Mouse (Mus musculus): ENCODE results near the gene Ncbp2.
"Not testable (repeated sequence)": the region's sequence is repeated elsewhere in the genome, so short reads cannot be mapped to it uniquely, and the experiment has no call there.

Gene Ncbp2

DNA sequence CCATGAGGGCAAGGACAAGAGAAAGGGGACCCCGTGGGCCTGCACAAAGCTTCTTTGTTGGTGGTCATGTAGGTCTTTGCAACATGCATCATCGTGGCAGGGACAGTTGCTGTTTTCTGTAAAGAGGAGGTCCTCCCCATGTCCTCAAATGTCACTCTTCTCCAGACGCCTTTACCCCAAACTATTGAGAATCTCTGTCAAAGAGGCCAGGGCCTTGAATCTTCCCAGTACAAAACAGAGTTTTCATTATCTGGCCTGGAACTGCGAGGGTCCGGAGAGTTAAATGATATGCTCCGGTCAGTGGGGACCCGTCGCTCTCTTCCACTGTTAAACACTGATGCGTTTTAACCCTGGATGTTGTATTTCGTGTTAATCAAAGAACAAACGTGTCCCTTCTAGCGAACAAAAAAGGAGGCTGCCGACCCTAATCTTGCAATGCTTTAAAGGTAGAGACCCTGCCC, 13.7 kb upstream of the Ncbp2 start:
- DNase-seq (ENCODE audit: low spot score in 2 of 2) = no peak

- DNase-seq (ENCODE audit: low spot score in 2 of 2) = peak in 1 of 2 experiments; percentile 53
Measured at GRCm38 (mm10) chr16:31935091-31935979, 13.0 kb upstream of the Ncbp2 start.

GRCm38 (mm10) chr16:31936568-31936967, 11.7 kb upstream of the Ncbp2 start:
- no peak for DNase-seq (ENCODE audit: low spot score in 2 of 2)

DNA sequence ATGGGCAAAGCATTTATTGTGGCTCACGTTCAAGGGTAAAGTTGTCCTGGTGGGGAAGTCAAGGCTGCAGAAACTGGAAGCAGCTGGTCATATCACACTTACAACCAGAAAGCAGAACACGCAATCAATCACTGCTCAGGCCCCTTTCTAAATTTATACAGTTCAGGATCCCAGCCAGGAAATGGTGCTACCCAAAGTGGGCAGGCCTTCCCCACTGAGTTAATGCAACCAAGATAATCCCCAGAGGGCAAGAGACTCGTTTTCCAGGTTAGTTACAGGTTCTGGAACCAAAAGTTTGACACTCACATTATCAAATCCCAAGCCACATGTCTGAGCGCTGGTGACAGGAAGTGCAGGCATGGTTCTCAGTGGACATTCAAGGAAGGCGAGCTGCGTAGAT, 9.5 kb upstream of the Ncbp2 start:
- no peak for DNase-seq (ENCODE audit: low spot score in 2 of 2)

DNA sequence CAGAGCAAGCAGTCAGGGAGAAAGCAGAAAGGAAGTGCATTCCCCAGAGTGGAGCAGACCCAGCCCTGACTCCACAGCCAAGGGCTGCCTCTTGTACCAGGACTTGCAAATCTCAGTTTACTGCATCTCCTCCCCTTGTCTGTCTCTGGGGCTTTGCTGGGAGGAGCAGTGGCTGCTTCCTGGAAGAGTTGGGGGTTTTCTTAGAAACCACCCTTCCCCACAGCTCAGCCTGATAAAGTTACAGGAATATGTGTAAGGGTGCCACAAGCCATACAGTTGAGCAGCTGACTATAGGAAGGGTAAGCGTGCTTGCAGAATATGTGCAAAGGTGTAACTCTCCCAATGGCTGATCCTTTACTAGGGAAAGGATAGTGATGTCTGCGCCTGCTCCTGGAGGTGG, 7.7 kb upstream of the Ncbp2 start:
- DNase-seq (ENCODE audit: low spot score in 2 of 2) = no peak

GRCm38 (mm10) chr16:31943980-31944379, 4.3 kb upstream of the Ncbp2 start:
- DNase-seq (ENCODE audit: low spot score in 2 of 2) = peak in 1 of 2 experiments; percentile 88

GRCm38 (mm10) chr16:31944698-31945255, 3.5 kb upstream of the Ncbp2 start:
- no peak for DNase-seq (ENCODE audit: low spot score in 2 of 2)

- DNase-seq (ENCODE audit: low spot score in 2 of 2) = no peak
Measured at GRCm38 (mm10) chr16:31945372-31945771, 2.9 kb upstream of the Ncbp2 start.

- DNase-seq (ENCODE audit: low spot score in 2 of 2) = not testable (repeated sequence)
Measured at GRCm38 (mm10) chr16:31945986-31946385, 2.3 kb upstream of the Ncbp2 start.

GRCm38 (mm10) chr16:31947333-31947732, 980 bp upstream of the Ncbp2 start:
- no peak for DNase-seq (ENCODE audit: low spot score in 2 of 2)

DNA sequence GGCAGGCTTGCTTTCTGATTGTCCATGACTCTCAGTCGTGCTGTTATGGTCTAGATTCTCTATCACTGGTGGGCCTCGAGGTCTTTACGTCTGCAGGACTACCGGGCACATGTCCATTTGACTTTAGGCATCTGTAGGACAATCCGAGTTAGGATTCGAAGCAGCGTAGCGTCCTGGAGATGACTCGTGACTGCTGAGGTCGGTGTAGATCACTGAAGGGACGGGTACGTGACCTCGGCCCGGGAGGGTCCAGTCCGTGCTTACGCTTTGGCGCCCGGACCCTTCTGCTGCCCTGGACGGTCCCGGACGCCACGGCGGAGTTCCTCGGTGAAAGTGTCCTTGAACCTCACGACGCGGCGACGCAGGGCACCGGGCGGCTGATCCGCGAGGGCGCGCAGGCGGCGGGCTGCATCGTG, 404 bp upstream of the Ncbp2 start:
- DNase-seq (ENCODE audit: low spot score in 2 of 2) = peak in 1 of 2 experiments; percentile 46

DNA sequence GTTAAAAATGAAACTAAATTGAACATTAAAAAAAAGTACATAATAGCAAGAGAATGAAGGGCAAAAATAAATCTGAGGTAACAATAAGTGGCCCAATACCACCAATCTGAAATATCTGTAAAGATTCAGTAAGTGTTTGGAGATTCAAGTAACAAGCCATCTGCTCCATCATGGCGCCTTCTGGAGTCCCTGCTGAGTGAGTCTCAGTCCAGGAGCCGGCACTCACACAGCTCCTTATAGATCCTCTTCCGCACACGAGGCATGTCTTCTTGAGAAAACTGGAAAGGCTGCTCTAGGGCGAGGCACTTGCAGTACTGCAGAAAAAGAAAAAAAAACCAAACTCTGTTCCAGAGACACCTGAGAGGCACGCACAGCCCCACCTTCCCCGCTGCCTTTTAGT, 14.9 kb downstream of the Ncbp2 start:
- DNase-seq (ENCODE audit: low spot score in 2 of 2) = peak in 1 of 2 experiments; percentile 48

DNA sequence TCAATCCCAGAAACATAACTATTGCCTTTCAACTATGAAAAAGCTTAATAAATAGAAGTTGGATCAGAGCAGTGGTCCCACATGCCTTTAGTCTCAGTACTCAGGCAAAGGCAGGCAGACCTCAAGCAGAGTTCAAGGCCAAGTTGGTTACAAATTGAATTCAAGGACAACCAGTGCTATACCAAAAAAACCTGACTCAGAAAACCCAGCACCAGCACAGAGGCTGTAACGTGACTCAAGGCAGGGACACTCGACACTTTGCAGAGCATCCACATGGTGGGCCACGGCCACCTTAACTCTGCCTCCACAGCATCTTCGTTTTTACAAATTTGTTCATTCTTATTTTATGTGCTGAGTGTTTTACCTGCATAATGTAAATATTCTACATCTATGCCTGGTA, 26.9 kb downstream of the Ncbp2 start:
- DNase-seq (ENCODE audit: low spot score in 2 of 2) = no peak

DNA sequence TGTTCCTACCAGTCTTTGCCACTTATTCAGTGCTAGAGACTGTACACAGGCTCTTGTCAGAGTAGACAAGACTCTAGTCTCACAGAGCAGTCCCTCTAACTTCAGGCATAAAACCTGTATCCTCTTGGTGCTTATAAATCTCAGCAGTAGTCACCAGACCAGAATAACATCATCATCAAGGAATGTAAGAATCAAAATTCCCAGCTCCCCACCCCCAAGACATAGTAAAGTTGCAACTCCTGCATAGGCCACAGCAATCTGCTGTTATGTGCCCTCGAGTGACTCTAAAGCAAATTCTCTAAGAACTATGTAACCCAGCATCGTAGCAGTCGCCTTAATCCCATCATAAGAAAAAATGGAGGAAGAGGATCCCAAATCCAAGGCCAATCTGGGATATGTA, 31.2 kb downstream of the Ncbp2 start:
- DNase-seq (ENCODE audit: low spot score in 2 of 2) = no peak

DNA sequence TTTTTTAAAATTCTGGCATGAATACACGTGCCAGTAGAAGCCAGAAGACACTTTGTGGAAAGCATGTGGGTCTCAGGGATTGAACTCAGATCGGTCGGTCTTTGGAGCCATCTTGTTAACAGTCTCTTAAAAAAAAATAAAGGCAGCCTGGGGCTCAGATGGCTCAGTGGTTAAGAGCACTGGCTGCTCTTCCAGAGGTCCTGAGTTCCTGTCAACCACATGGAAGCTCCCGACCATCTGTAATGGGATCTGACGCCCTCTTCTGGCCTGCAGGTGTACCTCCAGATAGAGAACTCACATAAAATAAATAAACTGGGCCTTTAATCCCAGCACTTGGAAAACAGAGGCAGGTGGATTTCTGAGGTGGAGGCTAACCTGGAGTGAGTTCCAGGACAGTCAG, 32.6 kb downstream of the Ncbp2 start:
- DNase-seq (ENCODE audit: low spot score in 2 of 2) = no peak

- no peak for DNase-seq (ENCODE audit: low spot score in 2 of 2)
Measured at GRCm38 (mm10) chr16:31992039-31992438, 43.7 kb downstream of the Ncbp2 start.

DNA sequence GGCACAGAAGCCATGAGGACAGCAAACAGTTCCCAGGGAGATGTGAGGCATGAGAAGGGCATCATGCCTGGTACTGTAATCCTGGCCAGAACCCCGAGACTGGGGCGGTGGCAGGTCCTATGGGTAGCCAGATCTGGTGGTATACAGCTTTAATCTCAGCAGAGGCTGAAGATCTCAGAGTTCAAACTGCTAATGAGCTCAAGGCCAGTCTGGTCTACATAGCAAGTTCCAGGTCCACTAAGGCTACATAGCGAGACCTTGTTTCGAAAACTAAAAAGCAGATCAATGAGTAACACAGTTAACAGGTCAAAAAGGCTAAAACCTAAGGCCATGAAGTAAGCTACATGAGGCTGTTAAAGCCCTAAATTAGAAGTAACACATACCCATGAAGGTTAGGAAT, 44.9 kb downstream of the Ncbp2 start:
- DNase-seq (ENCODE audit: low spot score in 2 of 2) = no peak

GRCm38 (mm10) chr16:31993946-31994345, 45.6 kb downstream of the Ncbp2 start:
- no peak for DNase-seq (ENCODE audit: low spot score in 2 of 2)

- DNase-seq (ENCODE audit: low spot score in 2 of 2) = no peak
Measured at GRCm38 (mm10) chr16:31996371-31996770, 48.1 kb downstream of the Ncbp2 start.

DNA sequence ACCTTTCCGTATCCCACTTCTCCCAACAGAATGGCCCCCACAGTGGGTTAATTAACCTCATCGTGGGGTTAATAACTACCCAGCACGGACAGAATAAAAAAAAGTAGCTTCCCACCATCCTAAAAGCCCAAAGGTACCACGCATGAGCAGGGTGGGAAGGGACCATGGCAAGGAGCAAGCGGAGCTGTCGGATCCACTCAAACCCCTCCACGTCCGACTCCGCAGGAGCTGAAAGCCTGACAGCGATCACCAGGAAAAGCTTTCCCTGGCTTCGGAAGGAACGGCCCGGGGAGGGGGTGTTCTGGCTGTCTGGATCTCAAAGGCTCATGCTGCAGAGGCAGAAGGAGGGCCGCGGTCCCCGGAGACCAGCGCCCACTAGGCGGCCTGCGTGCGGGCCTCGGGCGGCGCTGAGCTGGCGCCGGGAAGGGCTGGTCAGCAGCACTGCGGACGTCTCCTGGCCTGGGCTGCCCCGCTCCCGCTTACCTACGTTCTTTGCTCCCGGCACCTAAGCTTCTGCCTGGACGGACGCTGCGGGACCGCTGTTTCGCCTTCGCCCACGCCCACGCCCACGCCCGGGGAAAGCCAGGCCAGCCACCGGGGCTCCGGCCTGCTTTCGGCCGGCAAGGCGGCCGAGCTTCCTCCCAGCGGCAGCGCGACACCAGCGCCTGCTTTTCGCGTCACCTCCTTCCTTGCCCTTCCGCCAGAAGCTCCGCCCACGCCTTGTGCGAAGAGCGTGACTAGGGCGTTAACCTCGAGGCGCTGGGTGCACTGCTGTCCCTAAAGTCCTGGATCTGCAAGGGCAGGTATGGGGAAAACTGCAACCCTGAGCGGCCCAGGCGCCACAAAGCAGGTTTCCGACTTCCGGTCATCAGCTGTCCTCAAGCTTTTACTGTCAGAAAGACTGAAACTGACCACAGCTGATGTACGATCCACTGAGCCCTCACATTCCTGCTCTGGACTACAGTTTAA, 54.5 kb downstream of the Ncbp2 start, which contains the start of gene Senp5:
Senp5 (minus strand) TSS at position 779 of the 969 bp plus-strand sequence.
- DNase-seq (ENCODE audit: low spot score in 2 of 2) = peak; percentile 74 to 87

DNA sequence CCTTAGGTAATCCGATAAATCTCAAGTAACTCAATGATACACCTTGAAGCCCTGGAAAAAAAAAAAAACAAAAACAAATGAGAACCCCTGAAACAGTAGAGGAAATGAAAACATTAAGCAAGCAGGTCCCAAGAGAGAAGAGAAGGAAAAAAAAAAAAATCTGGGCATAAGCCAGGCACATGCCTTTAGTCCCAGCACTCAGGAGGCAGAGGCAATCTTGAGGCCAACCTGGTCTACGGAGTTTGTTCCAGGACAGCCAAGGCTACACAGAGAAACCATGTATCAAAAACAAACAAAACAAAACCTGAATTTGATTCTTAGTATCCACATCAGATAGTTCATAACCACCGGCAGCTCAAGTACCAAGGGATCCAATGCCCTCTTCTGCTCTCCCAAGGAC, 56.4 kb downstream of the Ncbp2 start:
- DNase-seq (ENCODE audit: low spot score in 2 of 2) = no peak
